Mouse (Mus musculus): Measurements from ENCODE around the gene Phf7. TPM values are rescaled to one million over a fixed set of nuclear protein-coding genes. Genes with fewer than 3 reads are reported as not detected.

The Phf7 gene
- polyA plus RNA-seq, 1 experiment from 2014 or later: 10.4 TPM

GRCm38 (mm10) chr14:31205562-31206467 is 45.3 kb downstream of the Phf7 start:
- under 1% methylated on average over 39 of the region's 39 CpGs for whole genome bisulfite sequencing
- peak overlapping the region; percentile 97 for H3K9ac ChIP-seq
- ATAC-seq (ENCODE audit: low FRiP score) (peak; percentile 68), DNase-seq (ENCODE audit: low spot score) (peak; percentile 47)
- peak overlapping the region; percentile 98 for H3K4me2 ChIP-seq (replicated peaks)
- no peaks in the 10 kb centered on the region for H3K27me3 ChIP-seq (ENCODE audit: control insufficient read depth, insufficient read depth, low read length)
- H3K4me1 ChIP-seq (replicated peaks; ENCODE audit: control insufficient read depth, insufficient read depth, low read length): peaks cover 20% of the 10 kb centered on the region
- peak overlapping the region; percentile 90 for H3K27ac ChIP-seq
- peaks cover 36% of the 10 kb centered on the region for H3K36me3 ChIP-seq (replicated peaks; ENCODE audit: control insufficient read depth, insufficient read depth)
- H3K4me3 ChIP-seq (replicated peaks; ENCODE audit: low read length): peak overlapping the region; percentile 91
- H3K9me3 ChIP-seq (ENCODE audit: control insufficient read depth, low read length): no peaks in the 10 kb centered on the region

GRCm38 (mm10) chr14:31205244-31205561 is 45.9 kb downstream of the Phf7 start:
- Histone ChIP-seq H3K4me2 (replicated peaks) (peak overlapping the region; percentile 98), H3K27ac (peak overlapping the region; percentile 90), H3K9ac (peak overlapping the region; percentile 97), H3K4me1 (replicated peaks; ENCODE audit: control insufficient read depth, insufficient read depth, low read length) (peaks cover 20% of the 10 kb centered on the region), H3K27me3 (ENCODE audit: control insufficient read depth, insufficient read depth, low read length) (no peaks in the 10 kb centered on the region), H3K4me3 (replicated peaks; ENCODE audit: low read length) (peak overlapping the region; percentile 91), H3K36me3 (replicated peaks; ENCODE audit: control insufficient read depth, insufficient read depth) (peaks cover 42% of the 10 kb centered on the region), H3K9me3 (ENCODE audit: control insufficient read depth, low read length) (no peaks in the 10 kb centered on the region)
- DNase-seq (ENCODE audit: low spot score) (no peak), ATAC-seq (ENCODE audit: low FRiP score) (no peak)
- WGBS: 24% methylated on average over 7 of the region's 8 CpGs

- Histone ChIP-seq H3K9ac (peak overlapping the region; percentile 97), H3K36me3 (replicated peaks; ENCODE audit: control insufficient read depth, insufficient read depth) (peaks cover 46% of the 10 kb centered on the region), H3K4me3 (replicated peaks; ENCODE audit: low read length) (peak overlapping the region; percentile 91), H3K4me2 (replicated peaks) (peak overlapping the region; percentile 98), H3K9me3 (ENCODE audit: control insufficient read depth, low read length) (no peaks in the 10 kb centered on the region), H3K27ac (peak overlapping the region; percentile 90), H3K27me3 (ENCODE audit: control insufficient read depth, insufficient read depth, low read length) (no peaks in the 10 kb centered on the region), H3K4me1 (replicated peaks; ENCODE audit: control insufficient read depth, insufficient read depth, low read length) (peaks cover 20% of the 10 kb centered on the region)
- 74% methylated on average over 4 of the region's 4 CpGs for WGBS
- ATAC-seq (ENCODE audit: low FRiP score): no peak
- DNase-seq (ENCODE audit: low spot score): no peak
These were observed 46.3 kb downstream of the Phf7 start for GRCm38 (mm10) chr14:31204844-31205243.

- no peak overlapping the region for H3K4me3 ChIP-seq (replicated peaks; ENCODE audit: low read length)
- ATAC-seq (ENCODE audit: low FRiP score) (no peak), DNase-seq (ENCODE audit: low spot score) (no peak)
- WGBS: 85% methylated on average over 3 of the region's 3 CpGs
- no peak overlapping the region for H3K27ac ChIP-seq
- H3K4me2 ChIP-seq (replicated peaks): no peak overlapping the region
- no peaks in the 10 kb centered on the region for H3K27me3 ChIP-seq (ENCODE audit: control insufficient read depth, insufficient read depth, low read length)
- H3K9ac ChIP-seq: no peak overlapping the region
- H3K9me3 ChIP-seq (ENCODE audit: control insufficient read depth, low read length): no peaks in the 10 kb centered on the region
- H3K36me3 ChIP-seq (replicated peaks; ENCODE audit: control insufficient read depth, insufficient read depth): peaks cover 88% of the 10 kb centered on the region
- peaks cover 13% of the 10 kb centered on the region for H3K4me1 ChIP-seq (replicated peaks; ENCODE audit: control insufficient read depth, insufficient read depth, low read length)
These were observed 51.1 kb downstream of the Phf7 start for GRCm38 (mm10) chr14:31200038-31200437.

- H3K4me3 ChIP-seq (replicated peaks; ENCODE audit: low read length): no peak overlapping the region
- H3K27me3 ChIP-seq (ENCODE audit: control insufficient read depth, insufficient read depth, low read length): no peaks in the 10 kb centered on the region
- DNase-seq (ENCODE audit: low spot score) (no peak), ATAC-seq (ENCODE audit: low FRiP score) (no peak)
- H3K36me3 ChIP-seq (replicated peaks; ENCODE audit: control insufficient read depth, insufficient read depth): peaks cover 91% of the 10 kb centered on the region
- WGBS: 94% methylated on average over 7 of the region's 7 CpGs
- H3K9me3 ChIP-seq (ENCODE audit: control insufficient read depth, low read length): no peaks in the 10 kb centered on the region
- no peak overlapping the region for H3K27ac ChIP-seq
- H3K9ac ChIP-seq: no peak overlapping the region
- peaks cover 9% of the 10 kb centered on the region for H3K4me1 ChIP-seq (replicated peaks; ENCODE audit: control insufficient read depth, insufficient read depth, low read length)
- H3K4me2 ChIP-seq (replicated peaks): no peak overlapping the region
These were observed 51.5 kb downstream of the Phf7 start for GRCm38 (mm10) chr14:31199599-31199998.

GRCm38 (mm10) chr14:31197547-31198516 is 53.3 kb downstream of the Phf7 start:
- Histone ChIP-seq H3K4me3 (replicated peaks; ENCODE audit: low read length) (no peak overlapping the region), H3K27me3 (ENCODE audit: control insufficient read depth, insufficient read depth, low read length) (no peaks in the 10 kb centered on the region), H3K4me1 (replicated peaks; ENCODE audit: control insufficient read depth, insufficient read depth, low read length) (no peaks in the 10 kb centered on the region; the same call in 1 of the 2 replicates), H3K9ac (no peak overlapping the region), H3K27ac (no peak overlapping the region), H3K36me3 (replicated peaks; ENCODE audit: control insufficient read depth, insufficient read depth) (peaks cover 92% of the 10 kb centered on the region), H3K9me3 (ENCODE audit: control insufficient read depth, low read length) (no peaks in the 10 kb centered on the region), H3K4me2 (replicated peaks) (no peak overlapping the region)
- 61% methylated on average over 16 of the region's 16 CpGs for WGBS
- 0 out of 2 replicates have a peak, but pooled peaks have one; percentile 57 for ATAC-seq (ENCODE audit: low FRiP score)
- no peak for DNase-seq (ENCODE audit: low spot score)

GRCm38 (mm10) chr14:31195968-31196367 is 55.1 kb downstream of the Phf7 start:
- DNase-seq (ENCODE audit: low spot score) (no peak), ATAC-seq (ENCODE audit: low FRiP score) (no peak)
- no peaks in the 10 kb centered on the region for H3K9me3 ChIP-seq (ENCODE audit: control insufficient read depth, low read length)
- no peak overlapping the region for H3K4me3 ChIP-seq (replicated peaks; ENCODE audit: low read length)
- H3K27me3 ChIP-seq (ENCODE audit: control insufficient read depth, insufficient read depth, low read length): no peaks in the 10 kb centered on the region
- H3K27ac ChIP-seq: no peak overlapping the region
- H3K4me1 ChIP-seq (replicated peaks; ENCODE audit: control insufficient read depth, insufficient read depth, low read length): no peaks in the 10 kb centered on the region; the same call in 1 of the 2 replicates
- H3K36me3 ChIP-seq (replicated peaks; ENCODE audit: control insufficient read depth, insufficient read depth): peaks cover 92% of the 10 kb centered on the region
- H3K9ac ChIP-seq: no peak overlapping the region
- H3K4me2 ChIP-seq (replicated peaks): no peak overlapping the region

- Histone ChIP-seq H3K27ac (no peak overlapping the region), H3K4me2 (replicated peaks) (no peak overlapping the region), H3K27me3 (ENCODE audit: control insufficient read depth, insufficient read depth, low read length) (no peaks in the 10 kb centered on the region), H3K36me3 (replicated peaks; ENCODE audit: control insufficient read depth, insufficient read depth) (peaks cover 92% of the 10 kb centered on the region), H3K9me3 (ENCODE audit: control insufficient read depth, low read length) (no peaks in the 10 kb centered on the region), H3K4me3 (replicated peaks; ENCODE audit: low read length) (no peak overlapping the region), H3K9ac (no peak overlapping the region), H3K4me1 (replicated peaks; ENCODE audit: control insufficient read depth, insufficient read depth, low read length) (no peaks in the 10 kb centered on the region; the same call in 1 of the 2 replicates)
- ATAC-seq (ENCODE audit: low FRiP score) (no peak), DNase-seq (ENCODE audit: low spot score) (no peak)
- 98% methylated on average over 4 of the region's 4 CpGs for WGBS
These were observed 55.6 kb downstream of the Phf7 start for GRCm38 (mm10) chr14:31195521-31195920.

All from hindbrain, embryonic 14.5 days (tissue).